In the genomic region with DNA sequence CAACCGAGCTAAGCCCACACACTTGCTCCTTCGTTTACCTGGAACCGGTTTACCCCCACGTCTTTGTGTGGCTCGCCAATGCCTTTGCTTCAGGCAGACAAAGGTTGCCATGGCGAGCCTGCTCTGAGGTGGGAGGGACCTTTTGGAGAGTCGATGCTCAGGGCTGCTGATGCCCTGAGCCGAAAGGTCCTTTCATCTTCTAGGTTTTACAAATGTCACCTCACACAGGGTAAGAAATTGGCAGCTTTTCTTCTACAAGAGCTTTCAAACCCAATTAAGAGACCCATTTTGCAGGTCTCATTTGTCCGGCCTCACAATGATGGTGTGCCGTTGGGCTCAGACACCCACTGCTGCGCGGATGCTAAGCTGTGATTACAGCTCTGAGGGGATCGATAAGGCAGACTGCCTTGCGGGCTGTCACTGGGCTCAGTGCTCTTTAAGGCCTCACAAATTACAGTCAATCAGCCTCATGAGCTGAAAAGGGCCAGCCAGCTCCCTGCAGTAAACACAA, we compare ENCODE assay signal across 8 mouse cellular contexts. TPM values are rescaled to one million over a fixed set of nuclear protein-coding genes. Genes with fewer than 3 reads are reported as not detected.
DNase-seq lines count a peak whose midpoint lies in the region; ATAC-seq and TF ChIP-seq lines count a peak whose summit lies in the region.

No protein-coding gene starts in this region.

- H3K36me3 ChIP-seq in intestine, embryonic 15.5 days = no peaks in the 10 kb centered on the region
- H3K36me3 ChIP-seq in neural tube, embryonic 15.5 days = no peaks in the 10 kb centered on the region

- no peak overlapping the region for H3K4me2 ChIP-seq in intestine, embryonic 15.5 days (replicated peaks)
- H3K4me2 ChIP-seq in neural tube, embryonic 15.5 days = peak overlapping the region; percentile 55

- H3K9ac ChIP-seq in intestine, embryonic 15.5 days = no peak overlapping the region
- peak overlapping the region; percentile 40 for H3K9ac ChIP-seq in neural tube, embryonic 15.5 days (replicated peaks)

- peaks cover 26% of the 10 kb centered on the region for H3K4me1 ChIP-seq in intestine, embryonic 15.5 days (replicated peaks)
- peaks cover 13% of the 10 kb centered on the region for H3K4me1 ChIP-seq in neural tube, embryonic 15.5 days
- no peaks in the 10 kb centered on the region for H3K4me1 ChIP-seq in lung, adult 2 months (ENCODE audit: control insufficient read depth, insufficient read depth, low read length)

- WGBS in intestine, embryonic 15.5 days = 27% methylated on average over 14 of the region's 14 CpGs
- 4% methylated on average over 14 of the region's 14 CpGs for WGBS in neural tube, embryonic 15.5 days
- WGBS in lung, adult 2 months = 52% methylated on average over 14 of the region's 14 CpGs

- H3K27ac ChIP-seq in intestine, embryonic 15.5 days = peak overlapping the region; percentile 24; the same call in 1 of the 2 replicates
- H3K27ac ChIP-seq in neural tube, embryonic 15.5 days (replicated peaks) = peak overlapping the region; percentile 73

- 0 out of 2 replicates have a peak, but pooled peaks have one; percentile 20 for ATAC-seq in intestine, embryonic 15.5 days
- peak; percentile 87 for ATAC-seq in neural tube, embryonic 15.5 days (ENCODE audit: low FRiP score)

- H3K4me3 ChIP-seq in intestine, embryonic 15.5 days (replicated peaks) = no peak overlapping the region
- H3K4me3 ChIP-seq in neural tube, embryonic 15.5 days (replicated peaks) = peak overlapping the region; percentile 25
- no peak overlapping the region for H3K4me3 ChIP-seq in lung, adult 2 months (replicated peaks; ENCODE audit: extremely low read depth, low read depth, low read length)

- no peak for TF ChIP-seq CTCF in lung, adult 2 months (IDR thresholded peaks at IDR 0.05; ENCODE audit: insufficient read depth, low read length)

- DNase-seq in left cerebral cortex, postnatal 4 days = peak; percentile 25
- no peak for DNase-seq in left cerebral cortex, postnatal 14 days (ENCODE audit: low spot score in 2 of 2)
- peak; percentile 83 for DNase-seq in embryo, embryonic 11 days
- DNase-seq in T-cell, adult 2 months (ENCODE audit: low spot score) = no peak
- no peak for DNase-seq in left cerebral cortex, postnatal 10 days (ENCODE audit: extremely low spot score in 1 of 2, low spot score in 2 of 2)
- DNase-seq in lung, adult 2 months = no peak

- H3K27me3 ChIP-seq in intestine, embryonic 15.5 days (replicated peaks) = no peaks in the 10 kb centered on the region
- no peaks in the 10 kb centered on the region for H3K27me3 ChIP-seq in neural tube, embryonic 15.5 days (replicated peaks)

- no peak for TF ChIP-seq POLR2A in lung, adult 2 months (IDR thresholded peaks at IDR 0.05; ENCODE audit: borderline replicate concordance, extremely low read depth, low read depth, low read length)

- H3K9me3 ChIP-seq in intestine, embryonic 15.5 days = no peaks in the 10 kb centered on the region
- H3K9me3 ChIP-seq in neural tube, embryonic 15.5 days (replicated peaks) = no peaks in the 10 kb centered on the region

- intact Hi-C loops in left cerebral cortex, postnatal 4 days (cut with DNase I) = no loop called here
- intact Hi-C loops in left cerebral cortex, postnatal 14 days (cut with DNase I) = no loop called here
- intact Hi-C loops in left cerebral cortex, postnatal 10 days (cut with DNase I) = no loop called here

RNA-seq across cellular contexts. Expression of a gene that starts 29.9 kb away (rescaled TPM):
- total RNA-seq in left cerebral cortex, postnatal 4 days (2021) = 1 to 10 TPM; 2.6 to 3.7 TPM
- 1 to 10 TPM; 5.1 to 5.4 TPM for total RNA-seq in left cerebral cortex, postnatal 14 days (2021)
- 46.3 and 52.2 TPM in 2 replicates for polyA plus RNA-seq in intestine, embryonic 15.5 days (2015; fragmentation: Nextera tagmentation; extraction: Ambion mirVana)
- 4.7 and 5.5 TPM in 2 replicates for polyA plus RNA-seq in neural tube, embryonic 15.5 days (2015; fragmentation: Nextera tagmentation; extraction: Ambion mirVana)
- total RNA-seq in left cerebral cortex, postnatal 10 days (2021) = 1 to 10 TPM; 4.5 to 5.2 TPM
- 1.5 and 3.6 TPM in 2 replicates for polyA plus RNA-seq in lung, adult 2 months (2012; rRNA removed)

RNA-seq across cellular contexts. Expression of a gene that starts 59.3 kb away (rescaled TPM):
- 1 to 10 TPM; 3.6 to 5.6 TPM for total RNA-seq in left cerebral cortex, postnatal 4 days (2021)
- under 1 TPM; 0.70 to 0.81 TPM for total RNA-seq in left cerebral cortex, postnatal 14 days (2021)
- 46.9 and 52.8 TPM in 2 replicates for polyA plus RNA-seq in intestine, embryonic 15.5 days (2015; fragmentation: Nextera tagmentation; extraction: Ambion mirVana)
- 8.7 and 19.6 TPM in 2 replicates for polyA plus RNA-seq in neural tube, embryonic 15.5 days (2015; fragmentation: Nextera tagmentation; extraction: Ambion mirVana)
- total RNA-seq in left cerebral cortex, postnatal 10 days (2021) = 1 to 10 TPM; 1.8 to 1.9 TPM
- polyA plus RNA-seq in lung, adult 2 months (2012; rRNA removed) = 0.17 and 0.47 TPM in 2 replicates

Comparison
In these comparisons a context has a peak if more than half of its experiments do, and no peak if none do; other contexts are left out.
1. DNase-seq: peak in left cerebral cortex, postnatal 4 days (single experiment) and embryo, embryonic 11 days (single experiment); none in left cerebral cortex, postnatal 14 days (0 of 2), T-cell, adult 2 months (single experiment), left cerebral cortex, postnatal 10 days (0 of 2) and lung, adult 2 months (single experiment).